Mouse (Mus musculus) embryonic fibroblast, embryonic 13.5 days (primary cell): ENCODE data around the gene Pnma1. TPM values are rescaled to one million over a fixed set of nuclear protein-coding genes. Genes with fewer than 3 reads are reported as not detected.

Experiments used
- H3K27ac ChIP-seq: 2 replicates; pipeline ENCODE4 v1.5.1; 2012; ENCODE audit warnings: low read length, control low read depth, inconsistent platforms; ENCODE audit not compliant: insufficient read depth
- H3K4me1 ChIP-seq: 2 replicates; pipeline ENCODE4 v1.6.1; 2011; ENCODE audit warnings: low read length; ENCODE audit not compliant: control insufficient read depth, insufficient read depth
- H3K4me3 ChIP-seq: 2 replicates; pipeline ENCODE4 v1.5.1; 2011; ENCODE audit warnings: mild to moderate bottlenecking, control low read depth, low read length; ENCODE audit not compliant: insufficient read depth
- CTCF ChIP-seq: IDR thresholded peaks from 2 replicates; pipeline ENCODE4 v1.5.1; 2011; ENCODE audit warnings: mild to moderate bottlenecking, control low read depth, low read length, moderate library complexity, borderline replicate concordance; ENCODE audit not compliant: insufficient read depth
- POLR2A ChIP-seq: IDR thresholded peaks from 2 replicates; pipeline ENCODE4 v1.6.1; 2011; ENCODE audit warnings: low read depth, mild to moderate bottlenecking, control low read depth, low read length, moderate library complexity
- polyA plus RNA-seq: library from polyadenylated mRNA; stranded (reverse); fragments of >200 nt; gene quantifications from 2 replicates; pipeline ENCODE4 v1.2.4, GENCODE M21; 2011; ENCODE audit warnings: low read depth; ENCODE audit not compliant: missing spikeins, insufficient read length

Gene Pnma1
- polyA plus RNA-seq, 1 experiment: 0.30 TPM

DNA sequence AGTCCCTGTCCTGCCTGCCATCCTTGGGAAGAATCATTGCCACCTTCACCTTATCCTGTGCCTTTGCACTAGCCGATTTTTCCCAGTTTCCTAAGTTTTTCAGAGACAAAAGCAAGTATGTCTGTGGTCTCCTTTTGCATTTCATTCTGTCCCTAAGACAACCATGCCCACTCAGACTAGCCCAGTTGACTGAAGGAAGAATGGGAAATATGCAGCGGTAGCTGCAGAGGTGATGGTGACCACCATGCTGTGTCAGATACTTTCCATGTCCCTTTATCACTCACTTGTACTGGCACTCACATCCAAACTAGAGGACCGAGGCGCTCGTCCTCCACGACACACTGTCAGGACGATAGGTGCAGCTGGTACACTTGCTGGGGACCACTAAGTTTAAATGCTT is 11.2 kb downstream of the Pnma1 start:
- TF ChIP-seq POLR2A (no peak), CTCF (no peak)

DNA sequence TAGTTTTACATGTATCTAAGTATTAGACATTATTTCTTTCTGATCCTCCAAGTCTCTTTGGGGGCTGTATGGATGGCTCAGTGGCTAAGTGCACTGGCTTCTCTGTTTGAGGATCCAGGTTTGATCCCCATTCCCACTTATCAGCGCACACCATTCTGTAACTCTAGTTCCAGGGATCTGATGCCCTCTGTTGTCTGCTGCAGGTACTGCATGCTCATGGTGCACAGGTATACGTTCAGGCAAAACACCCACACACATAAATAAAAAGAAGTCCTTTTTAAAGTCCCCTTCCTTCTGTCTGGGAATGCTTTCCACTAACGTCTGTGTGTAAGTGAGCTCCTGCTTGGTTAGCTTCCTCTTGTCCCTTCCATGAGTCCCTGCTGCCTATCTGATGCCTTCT is 16.0 kb downstream of the Pnma1 start:
- TF ChIP-seq POLR2A (no peak), CTCF (peak; percentile 41; the same call in 1 of the 2 replicates)
- H3K4me3 ChIP-seq: no peak overlapping the region
- no peak overlapping the region for H3K27ac ChIP-seq
- no peaks in the 10 kb centered on the region for H3K4me1 ChIP-seq

More for the DNA sequence above, 11.2 kb downstream of the Pnma1 start:
- no peak overlapping the region for H3K4me3 ChIP-seq
- H3K27ac ChIP-seq: no peak overlapping the region
- no peaks in the 10 kb centered on the region for H3K4me1 ChIP-seq

DNA sequence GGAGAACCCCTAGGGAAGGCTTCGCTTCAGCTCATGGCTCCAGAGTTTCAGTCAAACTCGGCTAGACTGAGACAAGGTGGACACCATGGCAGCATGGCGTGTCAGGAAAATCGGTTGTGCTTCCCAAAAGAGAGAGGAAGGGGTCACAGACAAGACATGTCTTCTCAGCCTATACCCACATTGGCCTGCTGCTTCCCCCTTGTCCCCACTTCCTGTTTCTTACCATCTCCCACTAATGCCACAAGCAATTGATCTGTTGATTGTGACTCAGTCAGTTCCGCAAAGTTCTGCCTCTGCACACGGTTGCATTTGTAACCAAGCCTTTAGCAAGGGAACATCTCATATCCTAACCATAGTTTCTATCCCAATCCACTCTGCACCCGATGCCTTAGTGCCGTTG is 18.4 kb downstream of the Pnma1 start:
- TF ChIP-seq POLR2A (no peak), CTCF (no peak)
- H3K4me3 ChIP-seq: no peak overlapping the region
- H3K4me1 ChIP-seq: no peaks in the 10 kb centered on the region
- no peak overlapping the region for H3K27ac ChIP-seq

DNA sequence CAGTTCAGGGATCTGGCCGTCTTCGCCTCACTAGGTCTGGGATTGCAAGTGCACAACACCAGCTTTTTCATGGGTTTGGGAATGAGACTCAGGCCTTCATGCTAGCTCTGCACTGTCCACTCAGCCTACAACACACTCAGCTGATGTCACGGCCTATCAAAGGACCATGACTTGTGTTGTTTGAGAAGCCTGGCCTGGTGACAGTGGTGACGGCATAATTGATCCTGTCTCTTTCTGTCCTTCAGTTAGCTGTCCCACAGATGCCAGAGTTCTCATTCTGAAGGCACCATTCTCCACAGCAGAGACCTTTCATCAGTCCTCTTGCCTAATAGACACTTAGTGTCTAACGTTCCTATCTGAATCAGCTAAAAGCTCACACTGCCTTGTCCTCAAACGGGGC is 19.7 kb downstream of the Pnma1 start:
- no peak overlapping the region for H3K27ac ChIP-seq
- TF ChIP-seq POLR2A (no peak), CTCF (no peak)
- H3K4me3 ChIP-seq: no peak overlapping the region
- no peaks in the 10 kb centered on the region for H3K4me1 ChIP-seq

DNA sequence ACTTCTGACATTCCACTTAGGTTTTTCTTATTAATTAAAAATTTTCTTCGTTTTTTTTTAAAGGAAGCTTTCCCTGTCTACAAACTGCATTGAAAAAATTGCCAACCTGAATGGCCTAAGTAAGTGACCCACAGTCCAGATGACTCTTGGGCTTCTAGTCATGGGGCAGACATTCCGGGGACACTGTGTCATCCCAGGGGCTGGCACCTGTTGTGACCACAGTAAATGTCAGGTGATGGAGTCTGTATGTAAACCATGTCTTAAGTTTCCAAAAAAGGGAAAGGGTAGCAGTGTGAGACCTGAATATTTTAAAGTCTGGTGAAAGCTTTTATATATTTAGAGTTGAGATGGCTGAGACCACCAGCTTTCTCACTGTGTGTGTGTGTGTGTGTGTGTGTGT is 21.4 kb downstream of the Pnma1 start:
- TF ChIP-seq CTCF (no peak), POLR2A (no peak)
- H3K4me1 ChIP-seq: no peaks in the 10 kb centered on the region
- H3K4me3 ChIP-seq: no peak overlapping the region
- no peak overlapping the region for H3K27ac ChIP-seq

DNA sequence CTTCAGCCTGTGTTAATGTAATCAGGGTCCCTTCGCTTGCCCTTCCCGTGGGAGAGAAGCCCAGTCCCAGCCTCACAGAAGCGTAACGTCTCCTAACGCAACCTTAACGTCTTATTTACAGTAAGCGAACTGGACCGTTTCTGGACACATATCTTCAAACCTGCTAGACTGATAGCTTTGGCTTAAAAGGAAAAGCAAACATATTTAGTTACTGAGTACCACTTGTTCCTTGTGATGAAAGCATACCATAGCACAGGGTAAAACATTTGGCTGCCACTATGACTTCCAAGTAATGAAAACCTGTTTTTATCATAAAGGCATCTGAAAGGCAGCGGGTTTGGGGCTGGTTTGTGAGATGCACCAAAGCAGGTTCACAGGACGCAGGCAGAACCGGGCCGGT is 22.4 kb downstream of the Pnma1 start:
- Histone ChIP-seq H3K27ac (no peak overlapping the region), H3K4me1 (no peaks in the 10 kb centered on the region), H3K4me3 (no peak overlapping the region)
- TF ChIP-seq CTCF (no peak), POLR2A (no peak)

DNA sequence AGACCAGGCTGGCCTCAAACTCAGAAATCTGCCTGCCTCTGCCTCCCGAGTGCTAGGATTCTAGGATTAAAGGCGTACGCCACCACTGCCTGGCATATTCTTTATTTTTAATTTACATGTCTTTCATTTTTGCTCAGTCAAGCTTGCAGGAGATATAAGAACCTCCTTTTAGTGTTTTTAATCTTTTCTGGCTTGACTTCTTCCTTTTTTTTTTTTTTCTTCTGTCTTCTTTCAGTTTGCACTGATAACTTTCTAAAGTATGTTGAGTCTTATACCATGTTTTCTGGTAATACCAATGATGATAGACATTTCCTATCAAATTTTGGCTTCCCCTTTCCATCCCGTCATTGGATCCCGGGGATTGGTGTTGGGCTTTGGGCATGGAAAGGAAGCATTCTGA is 28.7 kb downstream of the Pnma1 start:
- Histone ChIP-seq H3K27ac (no peak overlapping the region), H3K4me1 (peaks cover 6% of the 10 kb centered on the region; the same call in 1 of the 2 replicates), H3K4me3 (no peak overlapping the region)
- no peak for TF ChIP-seq POLR2A
- no peak for TF ChIP-seq CTCF

DNA sequence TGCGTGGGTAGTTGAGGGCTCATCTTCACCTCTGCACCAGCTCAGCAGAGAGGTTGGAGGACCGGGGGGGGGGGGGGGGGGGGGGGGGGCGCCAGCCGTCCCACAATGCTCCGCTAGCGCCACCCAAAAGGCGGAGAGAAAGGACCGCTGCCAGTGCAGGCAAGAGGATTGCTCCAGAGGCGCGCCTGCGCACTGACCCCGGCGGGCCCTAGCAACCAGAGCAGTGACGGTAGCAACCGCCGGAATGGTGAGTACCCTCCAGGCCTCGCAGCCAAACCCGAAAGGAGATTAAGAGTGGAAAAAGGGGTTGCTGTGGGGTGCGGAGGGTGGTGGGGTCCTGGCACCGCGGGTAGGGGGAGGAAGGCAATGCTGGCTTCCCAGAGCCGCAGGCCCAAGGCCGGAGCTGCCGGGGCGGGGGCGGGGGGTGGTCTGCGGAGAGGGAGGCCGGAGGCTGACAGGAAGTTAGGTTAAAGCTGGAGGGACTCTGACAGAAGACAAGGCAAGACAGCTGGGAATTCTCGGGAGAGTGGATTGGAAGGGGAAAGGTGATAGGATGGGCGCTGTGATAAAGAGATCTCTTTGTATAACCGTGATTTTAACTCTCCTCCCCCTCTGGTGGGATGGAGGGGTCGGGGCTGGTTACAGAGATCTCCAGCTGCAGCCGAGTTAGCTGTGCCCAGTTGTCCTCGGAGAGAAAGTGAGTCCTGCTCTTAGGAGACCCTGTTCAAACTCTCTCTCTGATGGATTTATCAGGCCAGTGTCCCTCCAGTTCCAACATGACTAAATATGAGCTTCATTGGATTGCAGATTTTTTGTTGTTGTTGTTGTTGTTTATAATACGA is 33.9 kb downstream of the Pnma1 start, which contains the start of gene Dnal1:
TSS of gene Dnal1 (plus strand) at position 214 of the 842 bp plus-strand sequence.
- no peak for TF ChIP-seq CTCF
- peak; percentile 63 for TF ChIP-seq POLR2A

DNA sequence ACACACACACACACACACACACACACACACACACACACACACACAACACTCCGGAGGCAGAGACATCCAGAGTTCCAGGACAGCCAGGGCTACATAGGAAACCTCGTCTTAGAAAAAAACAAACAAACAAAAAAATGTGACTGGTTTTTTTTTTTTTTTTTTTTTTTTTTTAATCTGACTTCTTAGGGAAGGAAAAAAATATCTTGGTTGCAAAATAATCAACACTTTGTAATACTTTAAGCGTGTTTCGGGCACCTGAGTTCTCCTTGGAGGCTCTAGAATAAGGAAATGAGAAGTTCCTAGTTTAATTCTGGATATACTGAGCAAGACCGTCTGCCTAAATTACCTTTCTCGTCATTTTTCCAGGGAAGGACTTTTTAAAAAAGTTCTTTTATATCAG is 34.6 kb downstream of the Pnma1 start:
- TF ChIP-seq POLR2A (no peak), CTCF (no peak)
- Histone ChIP-seq H3K27ac (no peak overlapping the region), H3K4me1 (peaks cover 6% of the 10 kb centered on the region; the same call in 1 of the 2 replicates), H3K4me3 (peak overlapping the region; percentile 23; the same call in 1 of the 2 replicates)

More for the DNA sequence above, 33.9 kb downstream of the Pnma1 start, which contains the start of gene Dnal1:
- H3K4me3 ChIP-seq: peak within 1 kb of the TSS; percentile 81
- H3K4me1 ChIP-seq: peaks cover 6% of the 10 kb centered on the region; the same call in 1 of the 2 replicates
- no peak within 1 kb of the TSS for H3K27ac ChIP-seq

DNA sequence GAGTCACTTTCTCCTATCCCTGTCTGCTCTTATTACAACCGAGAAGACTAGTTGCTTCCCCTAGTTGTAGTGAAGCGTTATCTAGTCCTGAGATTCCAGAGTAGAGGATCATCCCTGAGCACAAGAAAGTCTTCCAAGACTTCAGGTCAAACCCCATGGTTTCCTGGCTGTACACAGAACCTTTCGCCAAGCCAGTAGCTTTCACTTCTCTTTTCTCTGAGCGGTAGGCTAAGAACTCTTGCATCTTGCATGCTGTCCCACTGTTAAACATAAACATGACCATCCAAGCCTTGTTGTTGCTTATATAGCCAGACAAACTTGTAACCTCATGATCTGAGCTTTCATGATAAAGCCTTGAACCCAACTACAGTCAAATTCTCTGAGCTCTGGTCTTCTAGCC is 37.5 kb downstream of the Pnma1 start:
- H3K27ac ChIP-seq: no peak overlapping the region
- TF ChIP-seq POLR2A: no peak
- TF ChIP-seq CTCF: no peak
- H3K4me3 ChIP-seq: no peak overlapping the region
- peaks cover 6% of the 10 kb centered on the region; the same call in 1 of the 2 replicates for H3K4me1 ChIP-seq
